8 mouse cellular contexts compared by ENCODE assay signal in the genomic region with DNA sequence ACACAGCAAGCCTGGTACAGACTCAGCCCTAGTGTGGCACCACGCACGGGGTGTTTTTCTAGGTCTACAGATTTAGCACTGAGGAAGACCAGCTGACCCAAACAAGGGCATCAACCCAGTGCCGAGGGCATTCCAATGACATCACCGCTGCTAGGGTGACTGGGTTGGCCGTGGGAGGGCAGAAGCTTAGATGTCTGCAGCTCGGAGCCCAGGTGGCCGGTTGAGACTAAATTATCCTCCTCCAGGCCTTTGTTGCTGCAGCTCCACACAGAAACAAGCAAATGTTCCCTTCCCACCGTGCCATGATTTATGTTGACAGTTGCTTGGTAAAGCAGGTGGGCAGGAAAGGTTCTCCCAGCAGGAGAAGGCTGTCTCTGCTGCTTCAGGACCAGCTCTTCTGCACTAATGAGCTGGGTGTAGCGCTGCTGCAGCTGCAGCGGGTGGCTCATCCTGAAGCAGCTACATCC.
DNase-seq lines count a peak whose midpoint lies in the region; ATAC-seq and TF ChIP-seq lines count a peak whose summit lies in the region.
"Had no signal": no experiment of that assay in that cellular context is flagged by ENCODE, and none has a peak within 500 bp of the region (broad histone marks: within the 10 kb centered on the region; RNA-seq: fewer than 3 reads in every experiment).

No protein-coding gene starts in this region.

- no peaks in the 10 kb centered on the region for H3K4me1 ChIP-seq in lung, postnatal 0 days (ENCODE audit: insufficient read depth, low read depth, low read length)
- H3K4me1 ChIP-seq in heart, embryonic 14.5 days (ENCODE audit: control insufficient read depth in 2 of 2, insufficient read depth in 2 of 2, low read length in 2 of 2) = no peaks in the 10 kb centered on the region; a peak in 1 of 4 replicates
- peaks cover 6% of the 10 kb centered on the region for H3K4me1 ChIP-seq in neural tube, embryonic 15.5 days
- H3K4me1 ChIP-seq: liver, embryonic 15.5 days had no signal

- no peaks in the 10 kb centered on the region for H3K27me3 ChIP-seq in lung, postnatal 0 days (replicated peaks; ENCODE audit: insufficient read depth, low read length)
- H3K27me3 ChIP-seq in heart, embryonic 14.5 days (ENCODE audit: control insufficient read depth, insufficient read depth, low read length) = no peaks in the 10 kb centered on the region
- H3K27me3 ChIP-seq in neural tube, embryonic 15.5 days (replicated peaks) = no peaks in the 10 kb centered on the region
- H3K27me3 ChIP-seq: liver, embryonic 15.5 days had no signal

- H3K9ac ChIP-seq in lung, postnatal 0 days (replicated peaks; ENCODE audit: low read depth) = no peak overlapping the region
- H3K9ac ChIP-seq in heart, embryonic 14.5 days (ENCODE audit: low read length) = no peak overlapping the region
- H3K9ac ChIP-seq in neural tube, embryonic 15.5 days (replicated peaks) = no peak overlapping the region
- H3K9ac ChIP-seq: liver, embryonic 15.5 days had no signal

- H3K9me3 ChIP-seq in lung, postnatal 0 days (ENCODE audit: low read length) = no peaks in the 10 kb centered on the region
- H3K9me3 ChIP-seq in heart, embryonic 14.5 days (ENCODE audit: control insufficient read depth, low read length) = no peaks in the 10 kb centered on the region
- H3K9me3 ChIP-seq in neural tube, embryonic 15.5 days (replicated peaks) = no peaks in the 10 kb centered on the region
- H3K9me3 ChIP-seq: liver, embryonic 15.5 days had no signal

- H3K4me2 ChIP-seq in lung, postnatal 0 days (replicated peaks; ENCODE audit: low read depth, low read length) = no peak overlapping the region
- H3K4me2 ChIP-seq in heart, embryonic 14.5 days (ENCODE audit: low read length) = peak overlapping the region; percentile 18; the same call in 1 of the 2 replicates
- no peak overlapping the region for H3K4me2 ChIP-seq in neural tube, embryonic 15.5 days
- H3K4me2 ChIP-seq: liver, embryonic 15.5 days had no signal

- H3K36me3 ChIP-seq in lung, postnatal 0 days (ENCODE audit: insufficient read depth, low read length) = no peaks in the 10 kb centered on the region
- H3K36me3 ChIP-seq in heart, embryonic 14.5 days (ENCODE audit: control insufficient read depth, insufficient read depth, low read length) = no peaks in the 10 kb centered on the region
- H3K36me3 ChIP-seq in neural tube, embryonic 15.5 days = no peaks in the 10 kb centered on the region
- H3K36me3 ChIP-seq: liver, embryonic 15.5 days had no signal

- intact Hi-C loops in gastrocnemius, adult 2 months (cut with DNase I) = no loop called here

- no peak for TF ChIP-seq EP300 in lung, postnatal 0 days (IDR thresholded peaks at IDR 0.05)

- H3K27ac ChIP-seq in lung, postnatal 0 days (ENCODE audit: low read length) = no peak overlapping the region
- no peak overlapping the region for H3K27ac ChIP-seq in heart, embryonic 14.5 days (replicated peaks in 1 of 2; ENCODE audit: control insufficient read depth in 1 of 2, insufficient read depth in 1 of 2, low read depth in 2 of 2, low read length in 2 of 2)
- H3K27ac ChIP-seq in neural tube, embryonic 15.5 days (replicated peaks) = no peak overlapping the region
- no peak overlapping the region for H3K27ac ChIP-seq in gastrocnemius, adult 2 months
- H3K27ac ChIP-seq: liver, embryonic 15.5 days had no signal

- WGBS in lung, postnatal 0 days = 60% methylated on average over 10 of the region's 10 CpGs
- 34% methylated on average over 10 of the region's 10 CpGs for WGBS in heart, embryonic 14.5 days
- WGBS in neural tube, embryonic 15.5 days = 23% methylated on average over 10 of the region's 10 CpGs

- DNase-seq in lung, postnatal 36 days = peak; percentile 9
- DNase-seq in lung, postnatal 0 days (ENCODE audit: low spot score) = no peak
- peak; percentile 45 for DNase-seq in kidney, adult 9 months
- DNase-seq in gastrocnemius, adult 2 months = no peak

- no peak for ATAC-seq in lung, postnatal 0 days
- peak; percentile 73 for ATAC-seq in heart, embryonic 14.5 days (ENCODE audit: insufficient number of reproducible peaks, insufficient read depth, low FRiP score, low read depth)
- ATAC-seq in neural tube, embryonic 15.5 days (ENCODE audit: low FRiP score) = 0 out of 2 replicates have a peak, but pooled peaks have one; percentile 63
- ATAC-seq in megakaryocyte progenitor cell, adult 5-6 weeks (replicated peaks; ENCODE audit: poor library complexity) = no peak

- no peak for TF ChIP-seq CTCF in lung, postnatal 0 days (IDR thresholded peaks at IDR 0.05)
- no peak for TF ChIP-seq CTCF in gastrocnemius, adult 2 months (IDR thresholded peaks at IDR 0.05)

- H3K4me3 ChIP-seq in lung, postnatal 0 days (ENCODE audit: low read depth, low read length) = no peak overlapping the region
- H3K4me3 ChIP-seq in heart, embryonic 14.5 days (ENCODE audit: control insufficient read depth in 1 of 2, insufficient read depth in 1 of 2, low read depth in 1 of 2, low read length in 2 of 2) = no peak overlapping the region
- H3K4me3 ChIP-seq in neural tube, embryonic 15.5 days (replicated peaks) = no peak overlapping the region
- no peak overlapping the region for H3K4me3 ChIP-seq in gastrocnemius, adult 2 months
- H3K4me3 ChIP-seq: liver, embryonic 15.5 days had no signal

Comparison
In these comparisons a context has a peak if more than half of its experiments do, and no peak if none do; other contexts are left out.
1. DNase-seq: peak in lung, postnatal 36 days (single experiment) and kidney, adult 9 months (single experiment); none in lung, postnatal 0 days (single experiment) and gastrocnemius, adult 2 months (single experiment).
2. ATAC-seq: peak in heart, embryonic 14.5 days (single experiment) and neural tube, embryonic 15.5 days (single experiment); none in lung, postnatal 0 days (single experiment) and megakaryocyte progenitor cell, adult 5-6 weeks (single experiment).